Mouse (Mus musculus) cerebellum, adult 9-10 months (tissue): Measurements from ENCODE around the gene Rps27a.

Experiments
- DNase-seq: peaks from one replicate; pipeline ENCODE4 v3.0.0; 2022

The Rps27a gene

GRCm38 (mm10) chr11:29512818-29513535, 34.9 kb downstream of the Rps27a start:
- DNase-seq = peak; percentile 16

DNA sequence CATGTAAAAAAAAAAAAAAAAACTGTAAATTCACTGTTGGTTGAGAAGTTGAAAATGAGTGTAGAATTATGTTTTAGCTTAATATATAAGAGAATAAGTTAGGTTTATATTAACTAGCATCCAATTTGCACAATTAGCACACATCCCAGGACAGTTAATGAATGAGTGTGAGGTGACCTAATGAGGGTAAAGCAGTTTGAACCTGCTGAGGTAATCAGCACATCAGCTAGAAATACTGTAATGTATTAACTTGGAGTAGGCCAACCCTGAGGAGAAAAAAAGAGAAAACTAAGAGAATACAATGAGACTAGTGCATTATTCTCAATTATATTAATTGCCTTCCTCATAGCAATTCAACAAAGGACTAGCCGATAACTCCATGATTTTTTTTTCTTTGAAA, 38.5 kb downstream of the Rps27a start:
- no peak for DNase-seq

- DNase-seq = no peak
These were observed 42.8 kb downstream of the Rps27a start for GRCm38 (mm10) chr11:29504899-29505625.

DNA sequence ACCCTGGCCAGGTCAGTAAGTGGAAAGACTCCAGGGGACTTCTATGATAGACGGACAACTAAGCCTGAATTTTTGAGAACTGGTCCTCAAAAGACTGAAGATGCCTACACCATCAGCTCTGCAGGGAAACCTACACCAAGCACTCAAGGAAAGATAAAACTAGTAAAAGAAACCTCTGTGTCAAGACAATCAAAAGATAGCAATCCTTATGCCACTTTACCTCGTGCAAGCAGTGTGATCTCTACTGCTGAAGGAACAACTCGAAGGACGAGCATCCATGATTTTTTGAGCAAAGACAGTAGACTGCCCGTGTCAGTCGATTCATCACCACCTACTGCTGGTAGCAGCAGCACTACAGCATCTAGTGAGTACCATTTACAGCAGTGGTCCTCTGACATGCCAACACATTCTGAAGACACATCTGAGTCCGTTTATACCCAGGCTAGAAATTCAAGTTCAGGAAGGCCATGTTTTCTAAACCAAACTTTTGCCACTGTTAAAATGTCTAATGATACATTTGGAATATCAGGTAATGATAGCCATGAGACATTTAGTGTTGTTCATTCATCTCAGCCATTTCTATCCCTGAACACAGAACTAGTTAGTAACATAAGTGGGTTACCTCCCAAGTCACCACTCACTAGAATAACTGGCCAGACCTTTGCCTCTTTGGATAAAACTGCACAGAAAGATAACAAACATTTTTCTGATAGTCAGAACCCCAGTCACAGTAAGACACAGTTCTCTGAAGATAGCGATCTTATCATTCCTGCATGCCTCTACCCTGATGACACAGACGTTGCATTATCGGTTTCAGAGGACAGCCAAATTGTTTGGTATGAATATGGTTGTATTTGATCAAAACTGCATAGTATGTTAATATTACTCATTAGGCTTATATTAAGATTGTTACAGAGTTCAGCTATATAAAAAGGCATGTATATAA, 43.7 kb downstream of the Rps27a start:
- DNase-seq = no peak

GRCm38 (mm10) chr11:29496962-29497361, 50.9 kb downstream of the Rps27a start:
- no peak for DNase-seq
